Mouse (Mus musculus) ovary, adult 18-20 months (tissue): ENCODE data around the gene Larp1b.
"Not testable (repeated sequence)": the region's sequence is repeated elsewhere in the genome, so short reads cannot be mapped to it uniquely, and the experiment has no call there.

ENCODE experiments used
- DNase-seq: peaks from one replicate; pipeline ENCODE4 v3.0.0; 2022; ENCODE audit warnings: low spot score, mixed read lengths

The Larp1b gene

DNA sequence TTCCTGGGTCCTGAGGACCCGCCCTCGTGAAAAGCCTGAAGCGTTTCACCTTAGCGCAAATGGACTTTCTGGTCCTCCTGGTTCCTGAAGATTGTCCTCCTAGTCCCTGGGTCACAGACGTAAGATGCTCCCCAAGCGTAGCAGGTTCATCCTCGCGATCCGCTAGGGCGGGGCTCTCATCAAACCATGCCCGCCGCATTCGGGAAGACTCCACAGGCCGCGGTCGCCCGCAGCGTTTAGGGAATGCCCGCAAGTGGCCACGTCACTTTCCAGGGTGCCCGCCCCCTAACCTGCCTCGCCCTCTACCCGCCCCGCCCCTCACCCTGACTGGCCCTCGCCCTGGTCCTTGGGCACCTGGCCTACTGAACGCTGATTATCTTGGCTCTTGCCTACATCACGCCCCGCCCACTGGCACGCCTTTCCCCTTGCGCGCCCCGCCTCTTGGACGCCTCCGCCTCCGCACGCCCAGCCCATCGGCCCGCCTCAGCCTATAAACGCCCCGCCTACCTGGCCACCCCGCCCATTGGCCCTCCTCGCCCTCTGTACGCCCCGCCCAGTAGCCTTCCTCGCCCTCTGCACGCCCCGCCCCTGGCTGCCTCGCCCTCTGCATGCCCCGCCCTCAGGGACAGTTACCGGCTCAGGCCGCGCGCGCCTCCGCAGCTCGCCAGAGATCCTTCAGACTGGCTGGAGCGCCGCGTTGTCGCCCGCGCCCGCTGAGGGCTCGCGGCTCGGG lies at the start of gene Larp1b:
Larp1b (plus strand) TSS at position 659 of the 733 bp plus-strand sequence.
- peak; percentile 99 for DNase-seq

DNA sequence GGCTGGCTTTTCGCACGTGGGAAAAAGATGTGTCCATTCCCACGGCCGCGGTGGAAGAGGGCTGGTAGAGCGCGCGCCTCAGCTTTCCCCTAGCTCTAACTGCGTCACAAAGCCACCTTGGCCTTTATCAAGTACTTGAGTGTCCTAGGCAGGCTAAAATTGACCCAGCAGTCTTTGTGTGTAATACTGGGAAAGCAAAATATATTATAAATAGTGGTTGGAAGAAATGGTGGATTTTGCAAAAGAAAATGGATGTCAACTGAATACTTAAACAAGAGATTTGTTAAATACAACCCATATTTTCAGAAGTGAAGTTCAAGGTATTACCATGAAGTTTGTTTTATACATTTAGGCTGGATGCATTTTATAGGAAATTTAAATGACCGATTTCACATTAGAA lies 47.2 kb upstream of the Larp1b start, which contains the start of gene 1700034I23Rik:
1700034I23Rik (minus strand) TSS at position 101 of the 400 bp plus-strand sequence.
- DNase-seq: not testable (repeated sequence)

DNA sequence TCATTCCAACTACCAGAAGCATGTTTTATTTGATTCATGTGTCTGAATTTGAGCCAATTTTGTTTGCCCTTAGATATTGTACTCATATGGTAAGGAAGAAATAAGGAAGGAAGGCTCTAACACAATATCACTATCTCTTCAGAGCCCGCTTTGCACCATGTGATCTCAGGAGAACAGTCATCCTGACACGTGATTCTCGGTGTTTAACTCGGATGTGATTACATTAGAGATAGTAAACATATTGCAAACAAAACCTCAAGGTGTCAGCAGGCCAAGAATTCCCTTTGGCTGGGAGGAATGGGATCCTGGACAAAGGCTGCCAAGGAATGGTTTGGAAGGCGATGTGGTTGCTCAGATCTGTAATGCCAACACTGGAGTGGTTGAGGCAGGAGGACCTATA lies 11.4 kb upstream of the Larp1b start:
- DNase-seq: no peak

DNA sequence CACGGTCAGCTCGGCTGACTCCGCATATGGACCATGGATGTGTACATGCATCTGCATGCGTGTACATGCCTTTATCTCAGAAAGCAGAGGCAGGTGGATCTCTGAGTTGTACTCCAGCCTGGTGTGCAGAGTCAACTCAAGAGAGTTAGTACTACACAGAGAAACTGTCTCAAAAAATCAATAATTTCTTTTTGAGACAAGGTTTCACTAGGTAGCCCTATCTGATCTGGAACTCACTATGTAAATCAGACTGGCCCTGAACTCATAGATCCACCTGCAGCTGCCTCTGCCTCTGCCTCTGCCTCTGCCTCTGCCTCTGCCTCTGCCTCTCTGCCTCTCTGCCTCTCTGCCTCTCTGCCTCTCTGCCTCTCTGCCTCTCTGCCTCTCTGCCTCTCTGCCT lies 11.0 kb upstream of the Larp1b start:
- no peak for DNase-seq

DNA sequence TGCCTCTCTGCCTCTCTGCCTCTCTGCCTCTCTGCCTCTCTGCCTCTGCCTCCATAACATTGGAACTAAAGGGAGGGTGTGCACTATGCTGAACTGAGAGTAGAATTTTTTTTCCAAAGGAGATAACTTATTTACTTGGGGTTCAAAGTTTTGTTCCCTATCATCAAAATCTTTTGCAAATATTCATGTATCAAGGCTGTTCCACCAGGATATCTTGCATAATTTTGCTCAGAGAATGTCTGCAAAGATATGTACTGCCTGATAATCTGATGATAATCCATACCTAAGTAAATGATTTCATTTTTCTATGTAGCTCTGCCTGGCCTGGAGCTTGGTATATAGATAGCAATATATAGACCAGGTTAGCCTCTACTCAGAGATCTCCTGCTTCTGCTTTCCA lies 10.6 kb upstream of the Larp1b start:
- no peak for DNase-seq

DNA sequence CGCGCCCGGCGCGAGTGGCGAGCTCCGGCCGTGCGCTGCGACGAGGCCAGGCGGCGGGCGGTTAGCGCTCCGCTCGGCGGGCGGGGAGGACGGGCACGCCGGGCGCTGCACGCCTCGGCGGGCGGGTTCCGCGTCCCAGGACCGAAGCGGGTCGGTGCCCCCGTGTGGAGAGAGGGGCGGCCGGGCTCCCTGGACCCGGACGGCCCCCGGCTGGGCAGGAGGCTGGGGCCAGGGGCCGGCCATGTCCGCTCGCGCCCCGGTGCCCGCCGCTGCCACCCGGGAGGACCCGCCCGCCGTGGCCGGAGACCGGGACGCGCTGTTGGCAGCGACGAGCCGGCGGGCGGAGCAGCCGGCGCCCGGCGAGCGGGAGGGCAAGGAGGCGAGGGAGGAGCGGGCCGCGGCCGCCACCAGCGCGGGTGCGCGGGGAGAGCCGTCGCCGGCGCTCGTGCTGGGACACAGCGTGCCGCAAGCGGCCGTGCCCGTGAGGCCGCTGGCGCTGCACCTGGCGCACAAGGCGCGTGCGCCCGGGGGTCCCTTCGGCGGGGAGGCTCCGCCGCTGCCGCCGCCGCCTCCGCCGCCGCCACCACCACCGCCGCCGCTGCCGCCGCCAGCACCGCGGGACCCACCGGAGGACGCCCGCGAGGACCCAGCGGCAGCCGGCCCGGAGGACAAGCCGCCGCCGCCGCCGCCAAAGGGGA lies 424 bp downstream of the Larp1b start:
- DNase-seq: peak; percentile 12

DNA sequence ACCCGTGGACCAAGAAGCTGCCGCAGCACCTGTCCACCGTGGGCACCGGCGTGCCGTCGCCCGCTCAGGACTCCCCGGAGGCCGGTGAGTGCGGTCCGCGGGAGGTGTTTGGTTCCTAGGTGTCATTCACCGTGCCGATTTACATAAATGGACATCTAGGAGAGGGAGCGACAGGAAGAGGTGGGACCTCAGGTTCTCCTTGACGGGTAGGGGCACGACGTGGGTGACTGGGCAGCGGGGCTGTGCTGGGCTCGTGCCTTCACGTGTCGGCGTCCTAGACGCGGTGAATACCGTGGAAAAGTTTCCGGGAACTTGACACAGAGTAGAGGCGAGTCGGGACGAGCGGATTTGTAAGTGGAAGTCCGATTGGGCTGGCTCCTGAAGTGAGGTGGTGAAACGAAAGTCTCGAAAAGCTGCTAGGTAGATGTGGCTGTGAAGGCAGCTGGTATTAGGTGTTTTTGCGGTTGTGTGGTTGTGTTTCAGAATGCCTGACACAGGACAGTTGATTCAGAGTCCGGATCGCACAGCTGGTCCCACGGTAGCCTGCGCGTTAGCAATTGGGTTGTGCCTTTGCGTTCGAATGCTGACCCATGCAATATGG lies 1.1 kb downstream of the Larp1b start:
- DNase-seq: peak; percentile 20

DNA sequence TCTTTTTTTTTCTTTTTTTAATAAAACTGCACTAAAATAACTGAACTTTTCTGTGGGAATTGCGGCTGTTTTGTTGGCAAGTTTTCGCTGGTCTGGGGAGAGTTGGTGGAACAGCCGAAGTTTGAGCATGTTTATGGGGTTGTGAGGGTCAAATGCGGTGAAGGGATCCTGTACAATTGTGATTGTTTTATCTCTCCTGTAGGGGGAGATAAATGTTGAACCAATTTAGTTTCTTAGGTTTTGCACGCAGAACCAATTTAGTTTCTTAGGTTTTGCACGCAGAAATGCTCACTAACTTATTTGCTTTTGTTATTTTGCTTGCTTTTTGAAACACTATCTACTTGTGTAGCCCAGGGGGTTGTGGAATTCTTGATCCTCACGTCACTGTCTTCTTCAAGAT lies 1.7 kb downstream of the Larp1b start:
- DNase-seq: no peak

DNA sequence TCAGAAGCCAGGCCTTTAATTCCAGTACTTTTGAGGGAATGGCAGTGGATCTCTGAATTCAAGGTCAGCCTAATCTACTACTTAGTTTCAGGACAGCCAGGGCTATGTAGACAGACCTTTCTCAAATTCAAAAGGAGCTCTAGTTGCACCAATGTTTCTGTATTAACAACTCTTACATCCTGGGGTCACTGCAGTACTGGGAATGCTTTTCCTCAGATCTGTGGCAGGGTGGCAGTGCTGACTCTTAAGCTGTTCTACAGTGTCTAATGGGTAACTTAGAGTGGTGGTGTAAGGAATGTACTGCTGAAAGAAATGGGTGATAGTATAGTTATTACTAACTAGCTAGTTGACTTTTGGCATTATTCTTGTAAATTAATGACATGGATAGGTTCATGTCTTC lies 3.0 kb downstream of the Larp1b start:
- DNase-seq: no peak

DNA sequence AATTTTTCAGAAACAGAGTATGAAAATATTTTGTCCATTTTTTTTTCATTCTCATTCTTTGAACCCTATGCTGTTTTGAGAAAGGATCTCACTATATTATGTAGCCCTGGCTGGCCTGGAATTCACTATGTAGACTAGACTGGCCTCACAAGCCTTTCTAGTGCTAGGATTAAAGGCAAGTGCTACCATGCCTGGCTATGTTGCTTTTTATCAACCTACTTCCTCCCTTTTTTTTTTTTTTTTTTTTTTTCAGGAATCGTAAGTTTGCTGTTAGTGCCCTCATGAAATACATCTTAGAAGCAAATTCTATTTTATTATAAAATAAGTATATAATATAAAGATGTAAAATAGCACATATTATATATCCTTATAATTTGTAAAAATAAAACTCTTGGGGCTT lies 5.2 kb downstream of the Larp1b start:
- no peak for DNase-seq

DNA sequence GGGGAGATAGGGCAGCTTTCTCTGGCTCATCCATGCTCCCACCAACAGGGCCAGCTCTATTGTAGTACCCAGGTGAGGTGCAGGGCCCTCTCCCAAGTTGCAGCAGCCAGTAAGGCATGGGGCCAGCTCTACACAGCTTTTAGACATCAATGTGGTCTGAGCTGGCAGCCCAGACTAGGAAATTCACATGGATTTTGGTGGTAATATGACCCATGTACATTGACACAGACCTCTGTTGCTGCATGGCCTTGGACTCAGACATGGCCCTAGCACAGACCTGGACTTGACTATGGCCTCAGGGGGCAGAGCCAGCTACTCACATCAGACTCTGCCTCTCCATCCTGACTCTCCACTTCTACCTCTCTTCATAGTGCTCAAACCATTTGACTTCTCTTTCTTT lies 9.2 kb downstream of the Larp1b start:
- no peak for DNase-seq

DNA sequence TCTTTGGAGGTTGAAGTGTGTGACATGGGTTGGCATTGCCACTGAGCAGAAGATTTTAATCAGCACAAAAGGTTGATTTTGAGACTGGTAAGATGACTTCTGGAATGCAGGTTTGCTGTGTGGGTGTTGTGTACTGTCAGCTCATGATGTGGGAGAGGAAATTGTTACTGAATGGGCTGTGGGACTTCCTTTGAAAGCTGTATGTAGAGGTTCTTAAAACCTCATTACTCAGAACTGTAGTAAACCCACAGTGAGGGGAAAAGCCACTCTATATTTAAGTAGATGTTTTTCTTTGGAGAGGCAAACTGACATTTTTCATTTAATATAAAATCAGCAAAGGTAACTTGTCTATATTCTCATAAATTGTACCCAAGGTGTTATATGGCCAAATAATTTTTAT lies 31.1 kb downstream of the Larp1b start:
- no peak for DNase-seq

DNA sequence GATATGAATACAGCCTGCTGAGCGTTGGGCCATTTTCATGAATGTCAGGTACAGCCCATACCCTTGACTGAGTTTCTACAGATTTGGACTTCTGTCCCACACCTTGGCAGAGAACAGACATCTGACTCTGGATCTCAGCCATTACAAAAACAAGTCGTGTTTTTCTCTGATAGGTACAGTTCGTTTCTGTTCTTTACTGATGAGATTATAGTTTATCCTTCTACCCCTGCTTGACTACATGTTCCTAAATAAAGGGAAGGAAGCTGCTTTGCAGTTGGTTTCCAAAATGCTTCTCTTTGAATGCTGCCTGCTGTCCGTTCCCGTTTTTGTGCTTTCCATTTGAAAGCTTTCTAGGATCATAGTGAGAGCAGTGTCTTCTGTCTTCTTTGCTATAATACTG lies 37.9 kb downstream of the Larp1b start:
- DNase-seq: no peak

DNA sequence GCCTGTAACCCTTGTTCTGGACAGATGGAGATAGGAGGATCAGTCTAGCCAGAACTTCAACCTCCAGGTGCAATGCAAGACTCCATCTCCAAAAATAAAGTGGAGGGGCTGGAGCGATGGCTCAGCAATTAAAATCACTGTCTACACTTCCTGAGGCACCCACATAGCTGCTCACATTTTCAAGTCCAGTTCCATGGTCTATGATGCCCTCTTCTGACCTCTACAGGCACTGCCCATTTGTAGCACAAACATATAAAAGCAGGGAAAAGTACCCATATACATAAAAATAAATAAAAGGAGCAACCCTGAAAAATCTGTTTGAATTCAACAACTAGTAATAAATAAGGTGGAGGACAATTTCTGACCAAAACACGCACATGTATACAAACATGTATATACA lies 39.1 kb downstream of the Larp1b start:
- no peak for DNase-seq

DNA sequence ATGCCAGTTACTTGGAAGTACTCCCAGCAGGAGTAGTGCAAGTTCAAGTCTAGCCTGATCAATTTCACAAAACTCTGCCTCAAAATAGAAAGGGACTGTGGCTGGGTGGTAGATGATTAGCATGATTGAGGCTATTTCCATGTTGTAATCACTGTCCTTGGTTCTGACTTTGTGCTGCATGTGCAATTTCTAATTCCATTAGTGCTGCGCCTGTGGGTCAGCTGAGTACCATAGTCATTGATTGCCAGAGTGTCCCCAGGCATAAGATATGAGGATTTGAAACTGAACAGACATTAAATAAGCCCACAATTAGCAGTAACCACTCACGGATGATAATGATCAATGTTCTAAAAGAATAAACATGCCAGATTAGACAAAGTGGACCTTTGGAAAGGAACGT lies 41.9 kb downstream of the Larp1b start:
- DNase-seq: no peak

DNA sequence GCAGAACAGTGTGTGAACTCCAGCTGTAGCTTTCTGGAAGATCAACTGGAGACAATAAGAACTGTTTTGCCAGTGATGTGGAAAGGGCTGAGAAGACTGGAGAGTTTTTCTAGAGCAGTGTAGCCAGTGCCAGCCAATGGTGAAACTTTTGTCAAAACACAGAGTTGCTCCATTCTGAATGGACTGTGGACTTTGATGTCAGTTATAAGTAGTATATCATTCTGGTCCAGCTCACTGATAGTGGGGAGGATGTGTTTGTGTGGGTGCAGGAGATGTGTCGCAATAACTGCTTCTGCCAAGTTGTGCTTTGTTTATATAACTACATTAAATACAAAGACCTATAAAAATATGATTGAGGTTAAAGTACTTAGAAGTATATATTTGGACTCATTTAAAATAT lies 45.5 kb downstream of the Larp1b start:
- peak; percentile 5 for DNase-seq

DNA sequence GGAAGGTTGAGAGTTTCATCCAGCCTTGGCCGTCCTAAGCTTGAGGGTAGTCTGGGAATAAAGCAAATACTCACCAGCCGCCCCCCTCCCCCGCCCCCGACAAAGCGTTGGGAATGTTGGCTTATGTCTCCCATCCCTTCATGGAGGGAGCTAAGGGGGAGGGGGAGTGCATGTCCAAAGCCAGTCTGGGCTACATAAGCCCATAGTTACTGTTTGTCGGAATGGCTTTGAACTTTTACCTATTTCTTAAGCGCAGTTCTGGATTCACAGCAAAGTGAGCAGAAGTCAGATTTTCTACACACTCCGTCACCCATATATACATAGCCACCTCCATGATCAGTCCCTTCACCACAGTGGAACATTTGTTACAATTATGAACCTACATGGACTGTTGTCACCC lies 59.7 kb downstream of the Larp1b start:
- DNase-seq: no peak

DNA sequence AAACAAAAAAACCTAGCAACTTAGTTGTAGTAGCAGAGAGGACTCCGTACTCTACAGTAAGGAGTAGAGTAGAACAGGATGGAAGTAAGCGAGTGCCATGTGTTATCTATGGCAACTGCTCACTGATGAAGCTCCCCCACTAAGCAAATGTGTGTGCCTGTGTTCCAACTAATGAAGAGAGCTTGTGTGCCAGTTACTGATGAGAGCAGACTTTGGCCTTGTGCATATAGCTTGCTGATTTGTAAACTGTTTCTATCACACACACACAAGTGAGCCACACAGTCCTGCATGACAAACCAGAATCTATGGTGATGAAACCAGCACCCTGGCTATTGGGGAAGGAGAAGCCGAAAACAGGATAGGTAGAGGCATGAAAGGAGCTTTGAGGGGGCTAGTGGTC lies 60.4 kb downstream of the Larp1b start:
- DNase-seq: no peak

DNA sequence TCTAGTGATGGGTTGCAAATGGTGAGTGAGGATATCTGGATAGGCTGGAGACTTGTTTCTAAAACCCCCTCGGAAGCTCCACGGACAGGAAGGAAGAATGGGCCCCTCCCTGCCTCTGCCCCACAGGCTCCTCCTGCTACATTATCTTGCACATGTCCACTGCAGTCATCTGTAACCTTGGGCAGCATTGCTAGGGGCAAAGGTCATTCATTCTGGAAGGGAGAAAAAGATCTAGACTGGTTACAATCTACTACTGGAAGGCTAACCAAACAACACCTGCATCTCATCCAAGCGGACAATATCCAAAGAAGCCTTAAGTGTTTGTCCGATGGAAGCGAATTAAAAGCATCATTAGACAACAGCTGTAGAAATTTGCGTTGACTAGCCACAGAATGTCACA lies 61.1 kb downstream of the Larp1b start:
- no peak for DNase-seq

DNA sequence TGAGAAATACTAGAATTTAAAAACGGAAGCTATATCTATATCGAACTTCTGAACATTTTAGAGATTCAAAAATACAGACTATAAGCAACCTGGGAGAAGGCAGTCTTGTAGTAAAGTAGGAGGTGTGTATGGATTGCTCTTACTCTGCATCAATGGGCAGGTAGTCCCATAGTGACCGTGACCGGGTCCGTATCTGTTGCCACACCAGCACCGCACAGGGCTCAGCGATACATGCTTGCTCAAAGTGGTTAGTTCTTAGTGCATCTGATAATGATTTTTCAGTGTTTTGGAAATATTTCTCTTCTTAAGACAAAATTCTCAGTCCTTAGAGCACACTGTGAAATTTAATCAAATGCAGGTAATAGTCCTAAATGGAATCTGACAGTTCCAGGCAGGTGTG lies 62.8 kb downstream of the Larp1b start:
- no peak for DNase-seq

DNA sequence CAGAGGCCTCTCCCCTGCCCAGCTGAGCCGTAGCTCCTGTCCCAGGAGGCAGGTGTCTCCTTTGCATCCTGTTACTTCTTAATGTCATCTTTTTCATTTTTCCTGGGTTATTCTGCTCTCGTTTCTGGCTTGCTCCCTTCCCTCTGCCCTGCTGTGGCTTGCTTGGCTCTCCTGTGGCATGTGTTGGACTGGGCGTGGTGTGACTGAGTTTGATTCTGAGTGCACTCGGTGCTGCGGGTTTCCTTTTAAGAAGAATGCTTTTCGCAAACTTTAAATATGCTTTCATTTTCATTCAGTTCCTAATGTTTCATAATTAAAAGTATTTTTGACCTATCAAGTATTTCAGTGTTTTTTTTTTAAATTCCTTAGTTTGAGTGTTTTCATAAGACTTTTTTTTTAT lies 65.3 kb downstream of the Larp1b start:
- DNase-seq: no peak

DNA sequence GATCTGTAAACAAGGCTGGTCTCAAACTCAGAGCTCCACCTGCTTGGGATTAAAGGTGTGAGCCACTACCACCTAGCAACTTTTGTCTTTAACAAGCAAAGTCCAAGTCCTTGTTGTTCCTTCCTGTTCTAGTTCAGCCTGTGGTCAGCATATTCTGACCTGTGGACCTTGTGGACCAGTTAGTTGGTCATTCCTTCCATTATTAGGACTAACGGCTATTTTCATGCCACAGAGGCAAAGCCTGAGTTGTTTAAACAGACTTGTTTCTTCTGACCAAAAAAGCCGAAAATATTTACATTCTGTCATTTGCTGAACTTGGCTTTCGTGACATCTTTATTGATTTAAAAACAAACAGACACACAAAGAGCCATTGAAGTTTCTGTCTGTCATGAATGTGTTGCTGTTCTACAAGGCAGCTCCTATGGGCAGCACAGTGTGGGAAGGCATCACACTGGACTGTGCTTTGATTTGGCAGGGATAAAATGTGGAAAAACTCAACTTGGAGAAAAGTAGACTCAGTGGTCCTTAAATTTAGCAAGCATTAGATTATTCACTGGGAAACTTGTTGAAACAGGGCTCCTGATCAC lies 68.5 kb downstream of the Larp1b start:
- DNase-seq: no peak

DNA sequence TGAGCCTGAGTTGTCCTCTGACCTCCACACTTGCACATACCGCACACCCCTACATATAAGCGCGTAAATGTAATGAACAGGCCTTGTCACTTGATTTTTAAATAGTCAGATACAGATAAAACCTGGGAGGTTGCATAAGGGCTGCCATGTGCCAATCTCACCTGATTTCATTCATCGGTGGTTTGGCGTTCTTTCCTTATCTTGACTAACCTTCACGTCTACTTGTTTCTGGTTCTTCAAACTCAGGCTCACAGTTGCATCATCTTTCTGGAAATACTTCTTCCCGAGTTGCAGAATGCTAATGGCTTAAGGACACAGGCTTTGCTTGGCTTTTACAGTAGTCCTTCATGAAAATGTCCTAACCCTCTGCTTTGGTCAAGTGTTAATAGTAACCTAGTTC lies 71.1 kb downstream of the Larp1b start:
- no peak for DNase-seq
